8 mouse cellular contexts compared by ENCODE assay signal in the genomic region with DNA sequence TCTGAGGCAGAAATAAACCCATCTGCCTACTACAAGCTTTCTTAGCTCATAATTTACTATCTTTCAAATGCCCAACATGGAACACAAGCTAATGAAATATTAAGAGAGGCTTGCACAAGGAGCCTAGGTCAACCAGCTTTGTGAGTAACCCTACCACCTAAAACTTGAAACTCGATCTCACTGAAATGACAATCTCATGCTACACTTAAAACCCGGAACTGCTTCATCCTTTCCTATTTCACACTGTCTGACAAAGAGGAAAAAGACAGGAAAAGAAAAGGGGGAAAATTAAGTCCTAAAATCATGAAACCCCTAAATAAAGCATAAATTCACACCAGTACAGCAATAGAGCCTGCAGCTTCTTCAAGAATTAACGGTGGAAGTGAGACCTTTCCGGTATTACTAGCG. TPM values are rescaled to one million over a fixed set of nuclear protein-coding genes. Genes with fewer than 3 reads are reported as not detected.
DNase-seq lines count a peak whose midpoint lies in the region; ATAC-seq lines count a peak whose summit lies in the region.

No protein-coding gene starts in this region.

- H3K4me3 ChIP-seq in megakaryocyte, embryonic 14.5 days (replicated peaks) = peak overlapping the region; percentile 99
- H3K4me3 ChIP-seq in forebrain, embryonic 10.5 days = peak overlapping the region; percentile 89
- peak overlapping the region; percentile 84 for H3K4me3 ChIP-seq in limb, embryonic 12.5 days (replicated peaks)
- H3K4me3 ChIP-seq in stomach, embryonic 14.5 days (ENCODE audit: low read depth, low read length) = peak overlapping the region; percentile 99

- peak overlapping the region; percentile 86 for H3K9ac ChIP-seq in limb, embryonic 12.5 days (replicated peaks)
- H3K9ac ChIP-seq in stomach, embryonic 14.5 days (replicated peaks; ENCODE audit: low read depth, low read length) = peak overlapping the region; percentile 93

- H3K27me3 ChIP-seq in megakaryocyte, embryonic 14.5 days (replicated peaks) = no peaks in the 10 kb centered on the region
- 0 out of 2 replicates have a peak, but pooled peaks cover 4% of the 10 kb centered on the region for H3K27me3 ChIP-seq in forebrain, embryonic 10.5 days (ENCODE audit: poor library complexity, severe bottlenecking)
- H3K27me3 ChIP-seq in limb, embryonic 12.5 days = no peaks in the 10 kb centered on the region; the same call in 1 of the 2 replicates
- no peaks in the 10 kb centered on the region for H3K27me3 ChIP-seq in stomach, embryonic 14.5 days (ENCODE audit: control insufficient read depth, insufficient read depth, low read length)

- peak overlapping the region; percentile 93 for H3K27ac ChIP-seq in forebrain, embryonic 10.5 days
- H3K27ac ChIP-seq in limb, embryonic 12.5 days = peak overlapping the region; percentile 92; the same call in 1 of the 2 replicates
- peak overlapping the region; percentile 97 for H3K27ac ChIP-seq in stomach, embryonic 14.5 days (ENCODE audit: low read length)

- whole genome bisulfite sequencing in forebrain, embryonic 10.5 days = under 1% methylated on average over 5 of the region's 5 CpGs
- 1% methylated on average over 5 of the region's 5 CpGs for WGBS in limb, embryonic 12.5 days
- under 1% methylated on average over 5 of the region's 5 CpGs for WGBS in stomach, embryonic 14.5 days

- peaks cover 24% of the 10 kb centered on the region for H3K36me3 ChIP-seq in megakaryocyte, embryonic 14.5 days (replicated peaks; ENCODE audit: low read length)
- no peaks in the 10 kb centered on the region for H3K36me3 ChIP-seq in forebrain, embryonic 10.5 days (replicated peaks)
- no peaks in the 10 kb centered on the region for H3K36me3 ChIP-seq in limb, embryonic 12.5 days
- H3K36me3 ChIP-seq in stomach, embryonic 14.5 days (ENCODE audit: control insufficient read depth, insufficient read depth, low read length) = no peaks in the 10 kb centered on the region

- no peaks in the 10 kb centered on the region for H3K9me3 ChIP-seq in megakaryocyte, embryonic 14.5 days
- no peaks in the 10 kb centered on the region for H3K9me3 ChIP-seq in forebrain, embryonic 10.5 days
- H3K9me3 ChIP-seq in limb, embryonic 12.5 days = no peaks in the 10 kb centered on the region
- no peaks in the 10 kb centered on the region for H3K9me3 ChIP-seq in stomach, embryonic 14.5 days (ENCODE audit: control insufficient read depth, low read depth, low read length)

- peaks cover 57% of the 10 kb centered on the region for H3K4me1 ChIP-seq in megakaryocyte, embryonic 14.5 days
- H3K4me1 ChIP-seq in forebrain, embryonic 10.5 days = peaks cover 56% of the 10 kb centered on the region
- H3K4me1 ChIP-seq in limb, embryonic 12.5 days (replicated peaks) = peaks cover 21% of the 10 kb centered on the region
- peaks cover 35% of the 10 kb centered on the region for H3K4me1 ChIP-seq in stomach, embryonic 14.5 days (ENCODE audit: control insufficient read depth, insufficient read depth, low read length)

- DNase-seq in forebrain, embryonic 10.5 days (ENCODE audit: extremely low spot score, low spot score) = no peak
- DNase-seq in urinary bladder, adult 18-20 months (ENCODE audit: low spot score in 2 of 2) = no peak
- DNase-seq in spleen, postnatal 36 days (ENCODE audit: low spot score in 2 of 2) = no peak
- no peak for DNase-seq in thymus, postnatal 4 days

- H3K4me2 ChIP-seq in limb, embryonic 12.5 days = peak overlapping the region; percentile 92
- peak overlapping the region; percentile 70 for H3K4me2 ChIP-seq in stomach, embryonic 14.5 days (replicated peaks; ENCODE audit: low read depth, low read length)

- ATAC-seq in megakaryocyte, adult 5-6 weeks (ENCODE audit: poor library complexity, severe bottlenecking) = no peak
- ATAC-seq in limb, embryonic 12.5 days (ENCODE audit: insufficient number of reproducible peaks, insufficient read depth, low FRiP score, low TSS enrichment, low read depth) = no peak
- ATAC-seq in stomach, embryonic 14.5 days (ENCODE audit: insufficient number of reproducible peaks, insufficient read depth, low FRiP score, low read depth) = no peak

RNA-seq across cellular contexts. Expression of gene Pik3r1, which starts 1.4 kb away (rescaled TPM):
- 3.9 and 4.2 TPM in 2 replicates for polyA plus RNA-seq in megakaryocyte, embryonic 14.5 days (2012; ENCODE audit: insufficient read depth, low replicate concordance)
- 67.7 and 93.8 TPM in 2 replicates for total RNA-seq in megakaryocyte, adult 5-6 weeks (2015)
- 56.5 and 69.6 TPM in 2 replicates for total RNA-seq in megakaryocyte, adult 5-6 weeks (2017)
- polyA plus RNA-seq in forebrain, embryonic 10.5 days (2016; fragmentation: Nextera tagmentation; extraction: Ambion mirVana) = 11.5 and 12.5 TPM in 2 replicates
- 20.7 and 21.4 TPM in 2 replicates for polyA plus RNA-seq in limb, embryonic 12.5 days (2016; fragmentation: Nextera tagmentation; extraction: Ambion mirVana)
- 95.5 and 98.3 TPM in 2 replicates for polyA plus RNA-seq in stomach, embryonic 14.5 days (2014; fragmentation: Nextera tagmentation; extraction: Ambion mirVana)
